Mouse (Mus musculus): ENCODE data around the gene Slc13a4.

Gene Slc13a4

GRCm38 (mm10) chr6:35302581-35302980 lies 5.3 kb downstream of the Slc13a4 start:
- no peak for DNase-seq (ENCODE audit: low spot score)

GRCm38 (mm10) chr6:35298323-35298722 lies 9.6 kb downstream of the Slc13a4 start:
- DNase-seq (ENCODE audit: low spot score) = no peak

DNA sequence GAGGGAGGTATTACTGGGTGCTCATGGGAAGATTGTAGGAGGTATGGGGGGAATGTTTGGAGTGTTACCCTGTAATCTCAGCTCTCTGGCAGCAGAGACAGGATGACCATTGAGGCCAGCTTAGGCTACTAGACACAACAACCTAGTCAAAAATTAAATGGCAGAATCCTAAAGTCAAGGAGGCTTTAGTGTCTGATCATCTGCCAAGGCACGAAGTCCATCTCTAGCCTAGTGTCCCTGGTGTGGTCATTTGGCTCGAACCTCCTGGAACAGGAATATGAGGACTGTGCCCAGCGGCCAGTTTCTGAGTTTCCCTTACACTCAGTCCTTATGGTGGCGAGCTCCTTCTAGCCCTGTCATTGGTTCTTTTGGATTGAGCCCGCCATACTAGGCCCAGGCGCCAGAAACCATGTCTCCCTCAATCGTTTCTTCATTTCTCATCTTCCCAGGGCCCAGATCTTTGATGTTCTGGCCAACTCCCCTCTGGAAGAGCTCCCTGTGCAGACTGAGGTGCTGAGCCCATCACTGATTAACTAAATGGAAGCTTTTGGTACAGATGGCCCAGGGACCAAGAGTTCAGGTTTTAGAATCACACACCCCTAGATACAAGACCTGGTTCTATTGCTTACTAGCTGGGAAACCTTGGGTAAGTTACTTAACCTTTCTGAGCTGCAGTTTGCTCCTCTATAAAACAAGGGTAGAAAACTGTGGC lies 10.3 kb downstream of the Slc13a4 start:
- no peak for DNase-seq (ENCODE audit: low spot score)

DNA sequence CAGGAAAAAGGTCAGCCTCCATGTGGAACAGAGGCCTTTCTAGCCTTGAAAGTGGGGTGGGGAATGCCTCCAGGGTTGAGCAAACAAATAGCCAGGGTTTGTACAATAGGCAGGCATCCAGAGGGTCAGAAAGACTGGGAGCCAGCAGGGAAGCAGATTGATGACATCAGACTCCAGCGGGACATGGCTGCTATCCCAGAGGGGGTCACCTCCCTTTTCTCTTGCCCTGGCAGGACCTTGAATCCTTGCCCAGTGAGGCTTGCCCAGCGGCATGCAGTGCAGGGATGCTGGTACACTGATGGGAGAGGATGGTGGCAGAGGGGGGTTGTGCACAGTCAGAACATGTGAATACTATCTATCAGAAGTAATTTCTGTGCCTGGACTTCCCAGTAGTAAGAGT lies 10.9 kb downstream of the Slc13a4 start:
- DNase-seq (ENCODE audit: low spot score) = peak; percentile 69

DNA sequence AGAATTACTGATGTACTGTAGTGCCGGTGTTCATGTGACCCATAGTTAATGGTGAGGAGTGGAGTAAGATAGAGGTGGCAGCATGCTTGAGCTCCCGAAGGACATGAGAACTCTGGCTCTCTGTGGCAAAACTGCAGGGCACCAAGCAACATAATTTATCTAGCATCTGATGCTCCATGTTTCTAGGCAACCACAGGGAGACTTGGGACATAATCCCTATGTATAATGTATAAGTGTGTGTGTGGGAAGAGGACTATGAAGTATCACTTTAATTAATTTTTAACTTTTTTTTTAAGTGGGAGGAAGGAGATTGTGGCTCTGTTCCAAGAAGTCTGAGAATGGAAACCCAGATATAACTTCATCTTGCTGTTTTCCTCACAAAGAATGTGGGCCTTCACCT lies 13.0 kb downstream of the Slc13a4 start:
- DNase-seq (ENCODE audit: low spot score) = no peak

DNA sequence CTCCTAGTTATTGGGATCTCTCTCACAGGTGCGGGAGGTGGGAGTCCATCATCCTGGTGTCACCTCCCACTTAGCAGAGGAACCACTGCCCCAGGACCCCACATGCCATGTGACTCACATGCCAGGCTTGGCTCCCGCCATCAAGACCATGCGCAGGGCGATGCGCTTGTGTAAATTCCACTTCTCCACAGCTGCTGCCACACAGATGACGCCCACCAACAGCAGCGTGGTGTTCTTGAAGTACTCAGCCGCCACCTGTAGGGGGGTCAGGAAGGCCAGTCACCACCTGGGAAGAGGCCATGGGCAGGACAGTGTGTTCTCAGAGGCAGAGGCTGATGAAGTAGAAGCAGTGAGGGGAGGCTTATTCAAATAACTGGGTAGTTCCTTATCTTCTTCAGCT lies 18.3 kb downstream of the Slc13a4 start:
- peak; percentile 58 for DNase-seq (ENCODE audit: low spot score)

- DNase-seq (ENCODE audit: low spot score) = peak; percentile 49
These were observed 19.0 kb downstream of the Slc13a4 start for GRCm38 (mm10) chr6:35288920-35289319.

DNA sequence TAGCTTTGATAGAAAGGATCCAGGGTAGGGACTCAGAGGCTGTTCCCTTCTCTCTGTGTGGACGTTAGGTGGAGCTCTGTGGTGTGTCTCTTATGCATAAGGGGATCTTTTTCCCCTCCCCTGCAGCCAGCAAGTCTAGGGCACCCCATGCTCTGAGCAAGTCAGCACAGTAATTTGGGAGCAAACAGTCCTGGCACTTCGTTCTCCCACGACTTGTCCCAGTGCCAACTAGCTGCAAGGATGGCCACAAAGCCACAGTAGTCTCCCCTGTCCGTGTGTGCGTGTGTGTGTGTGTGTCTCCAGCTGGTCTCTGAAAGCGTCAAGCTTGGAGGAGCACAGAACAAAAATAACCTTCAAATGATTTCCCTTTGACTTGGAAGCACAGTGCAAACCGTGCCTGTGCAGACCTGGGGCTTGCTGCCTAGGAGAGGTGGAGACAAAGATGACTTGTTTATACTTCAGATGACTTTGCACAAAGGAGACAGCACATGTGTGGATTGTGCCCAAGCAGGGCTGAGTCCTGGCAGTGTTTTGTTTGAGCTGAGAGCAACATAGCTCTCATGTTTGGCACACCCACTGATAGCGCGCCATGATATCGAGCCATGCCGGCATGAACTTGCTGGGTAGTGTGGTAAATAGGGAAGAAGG lies 19.7 kb downstream of the Slc13a4 start:
- peak; percentile 89 for DNase-seq (ENCODE audit: low spot score)

DNA sequence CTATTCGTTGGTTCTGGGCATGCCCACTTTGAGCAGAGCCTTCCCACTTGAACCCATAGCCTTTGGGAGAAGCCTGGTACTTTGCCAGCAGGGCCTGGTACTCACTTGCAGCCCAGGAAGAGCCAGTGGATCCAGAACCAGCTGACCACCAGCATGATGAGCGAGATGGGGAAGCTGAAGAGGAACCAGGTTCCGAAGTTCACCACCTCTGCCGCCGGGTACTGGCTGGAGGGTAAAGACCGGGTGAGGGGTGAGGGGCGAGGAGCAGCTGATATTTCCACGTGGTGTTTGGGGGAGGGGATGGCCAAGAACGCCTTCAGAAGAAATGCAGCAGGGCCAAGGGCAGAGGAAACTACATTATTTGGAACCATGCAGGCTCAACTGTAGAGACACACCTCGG lies 28.6 kb downstream of the Slc13a4 start:
- no peak for DNase-seq (ENCODE audit: low spot score)

- DNase-seq (ENCODE audit: low spot score) = no peak
These were observed 29.9 kb downstream of the Slc13a4 start for GRCm38 (mm10) chr6:35277903-35278587.

DNA sequence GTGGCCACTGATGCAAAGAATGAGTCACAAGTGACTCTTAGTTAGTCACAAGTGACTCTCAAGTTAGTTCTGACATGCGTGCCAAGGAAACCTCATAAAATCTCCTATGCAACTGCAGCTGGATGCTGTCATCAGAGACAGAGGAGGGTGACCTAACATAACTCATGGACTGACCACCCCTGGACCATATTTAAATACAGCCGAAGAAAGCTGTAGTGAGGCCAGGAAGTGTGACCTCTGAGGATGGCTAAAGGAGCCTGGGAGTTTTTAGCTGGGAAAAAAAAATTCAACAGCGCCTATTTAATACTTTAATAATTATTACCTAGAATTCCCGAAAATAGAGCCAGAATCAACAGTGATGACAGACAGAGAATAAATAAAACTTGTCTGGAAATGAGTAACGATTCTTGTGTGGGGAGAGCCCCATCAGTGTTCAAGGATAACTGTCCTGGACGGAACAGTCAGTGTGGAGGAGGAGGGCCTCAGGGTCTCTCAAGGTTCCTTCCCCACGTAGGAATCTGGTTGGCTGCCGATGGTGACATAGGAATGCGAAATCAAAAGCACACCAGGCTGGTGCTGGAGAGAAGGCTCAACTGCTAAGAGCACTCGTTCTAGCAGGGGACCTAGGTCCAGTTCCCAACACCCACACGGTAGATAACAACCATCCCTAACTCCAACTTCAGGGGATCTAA lies 34.4 kb downstream of the Slc13a4 start:
- peak; percentile 54 for DNase-seq (ENCODE audit: low spot score)

GRCm38 (mm10) chr6:35271868-35272765 lies 35.8 kb downstream of the Slc13a4 start:
- no peak for DNase-seq (ENCODE audit: low spot score)

- no peak for DNase-seq (ENCODE audit: low spot score)
These were observed 36.7 kb downstream of the Slc13a4 start for GRCm38 (mm10) chr6:35271094-35271855.

- no peak for DNase-seq (ENCODE audit: low spot score)
These were observed 38.3 kb downstream of the Slc13a4 start for GRCm38 (mm10) chr6:35269643-35270042.

GRCm38 (mm10) chr6:35268711-35269110 lies 39.2 kb downstream of the Slc13a4 start:
- no peak for DNase-seq (ENCODE audit: low spot score)

DNA sequence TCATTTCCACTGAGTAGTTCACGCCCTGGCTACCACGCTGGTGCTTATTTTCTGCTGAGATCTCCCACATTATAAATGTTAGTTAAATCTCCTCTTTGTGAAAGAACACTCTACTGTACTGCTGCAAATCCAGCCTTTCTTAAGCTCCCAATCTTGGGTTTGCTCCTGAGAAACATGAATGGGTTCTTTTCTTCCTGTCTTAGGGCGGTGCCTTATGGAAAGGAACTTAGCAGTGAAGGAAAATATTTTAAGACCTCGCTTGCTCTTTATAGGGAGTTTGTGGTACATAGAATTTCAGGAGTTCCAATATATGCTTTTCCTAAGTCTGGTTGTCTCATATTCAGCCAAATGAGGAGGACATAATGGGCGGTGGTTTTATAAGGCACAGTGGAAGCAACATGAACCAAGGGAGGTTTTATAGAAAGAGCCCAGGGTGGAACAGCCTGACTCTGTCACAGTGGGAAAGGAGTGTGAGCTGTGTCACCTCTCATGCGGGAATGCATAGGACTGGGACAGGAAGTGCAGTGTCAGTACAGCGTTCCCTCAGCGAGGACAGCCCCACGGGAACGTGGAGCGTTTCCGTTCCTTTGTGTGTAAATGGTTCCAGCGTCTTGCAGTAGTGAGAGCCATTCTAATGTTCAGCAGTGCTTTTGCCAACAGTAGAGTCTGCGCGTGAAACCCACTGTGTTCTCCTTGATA lies 42.2 kb downstream of the Slc13a4 start:
- no peak for DNase-seq (ENCODE audit: low spot score)

DNA sequence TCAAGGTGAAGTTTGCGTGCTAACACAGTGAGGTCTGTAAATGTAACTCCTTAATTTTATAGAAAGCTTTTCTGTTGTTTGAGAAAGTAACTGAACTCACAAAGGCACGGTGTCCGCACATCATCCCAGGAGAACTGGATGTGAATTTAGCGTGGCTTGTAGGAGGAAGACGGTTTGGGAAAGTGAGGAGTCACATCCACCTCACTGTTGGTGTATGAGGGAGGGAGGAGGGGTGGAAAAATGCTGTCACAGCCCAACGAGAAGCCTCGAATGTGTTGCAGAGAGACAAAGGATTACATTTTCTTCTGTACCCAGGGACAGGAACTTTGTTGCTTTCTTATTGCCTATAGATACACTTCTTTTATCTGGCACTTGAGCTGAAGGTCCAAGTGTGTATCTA lies 47.4 kb downstream of the Slc13a4 start:
- DNase-seq (ENCODE audit: low spot score) = peak; percentile 19

DNA sequence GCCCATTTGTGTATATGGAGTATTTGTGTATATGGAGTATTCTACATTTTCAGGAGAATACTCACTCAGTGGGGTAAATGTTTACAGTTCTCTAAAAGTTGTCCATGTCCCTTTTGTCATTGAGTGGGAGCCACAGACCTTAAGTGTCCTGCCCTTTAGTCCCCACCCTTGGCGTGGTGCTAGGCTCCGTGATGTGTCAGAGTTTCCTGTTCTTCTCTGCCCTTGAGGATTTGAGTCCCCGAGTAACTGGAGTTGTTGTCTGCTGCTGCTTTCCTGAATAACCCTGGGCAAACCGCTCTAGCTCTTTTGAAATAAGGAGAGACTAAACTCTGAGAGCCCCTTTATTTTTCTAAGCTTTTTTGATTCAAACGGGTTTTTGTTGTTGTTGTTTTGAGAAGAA lies 48.4 kb downstream of the Slc13a4 start:
- peak; percentile 38 for DNase-seq (ENCODE audit: low spot score)

GRCm38 (mm10) chr6:35258922-35259321 lies 49.0 kb downstream of the Slc13a4 start:
- DNase-seq (ENCODE audit: low spot score) = peak; percentile 25

- no peak for DNase-seq (ENCODE audit: low spot score)
These were observed 50.2 kb downstream of the Slc13a4 start for GRCm38 (mm10) chr6:35257626-35258190.
